Mouse (Mus musculus): ENCODE measurements around the gene Crlf1. TPM values are rescaled to one million over a fixed set of nuclear protein-coding genes. Genes with fewer than 3 reads are reported as not detected.

Crlf1 gene
- total and polyA plus RNA-seq, 3 experiments, result 3.8 to 26.6 TPM; not detected in 1

GRCm38 (mm10) chr8:70503062-70503750 lies 10.2 kb downstream of the Crlf1 start (continued):
- no peak for TF ChIP-seq HCFC1 (IDR thresholded peaks at IDR 0.05; ENCODE audit: low read depth, low read length)
- TF ChIP-seq TBP (IDR thresholded peaks at IDR 0.05; ENCODE audit: low read depth, low read length), result no peak
- TF ChIP-seq USF1 (IDR thresholded peaks at IDR 0.05; ENCODE audit: low read depth, low read length), result no peak
- TF ChIP-seq E2F4 (IDR thresholded peaks at IDR 0.05; ENCODE audit: borderline replicate concordance, low read depth, low read length), result no peak
- TF ChIP-seq MAX (IDR thresholded peaks at IDR 0.05; ENCODE audit: low read length), result no peak
- no peak for TF ChIP-seq MYB (IDR thresholded peaks at IDR 0.05; ENCODE audit: low read depth, low read length)

GRCm38 (mm10) chr8:70504291-70504716 lies 11.3 kb downstream of the Crlf1 start:
- Histone ChIP-seq H3K27me3 (ENCODE audit: control insufficient read depth in 1 of 2, insufficient read depth in 2 of 2, low read length in 2 of 2) (no peaks in the 10 kb centered on the region), H3K27ac (ENCODE audit: control insufficient read depth, low read depth, low read length) (no peak overlapping the region), H3K4me1 (ENCODE audit: control insufficient read depth in 1 of 2, insufficient read depth in 2 of 2, low read length in 2 of 2) (peaks cover 3 to 47% of the 10 kb centered on the region in 2 experiments; a peak in 3 of 4 replicates), H3K9ac (ENCODE audit: control insufficient read depth, low read depth, low read length, poor library complexity, severe bottlenecking) (no peak overlapping the region), H3K9me3 (replicated peaks; ENCODE audit: insufficient read depth, low read length) (no peaks in the 10 kb centered on the region), H3K79me2 (ENCODE audit: control insufficient read depth, insufficient read depth, low read length, poor library complexity) (peaks cover 26% of the 10 kb centered on the region), H3K36me3 (ENCODE audit: control insufficient read depth in 1 of 2, insufficient read depth in 2 of 2, low read length in 2 of 2) (peaks cover 5 to 18% of the 10 kb centered on the region in 2 experiments; a peak in 3 of 4 replicates), H3K4me3 (ENCODE audit: control insufficient read depth in 1 of 2, insufficient read depth in 1 of 2, low read depth in 2 of 2, low read length in 2 of 2) (no peak overlapping the region)
- DNase-seq (ENCODE audit: low read depth, low spot score), result no peak
- no peak for TF ChIP-seq BHLHE40 (IDR thresholded peaks at IDR 0.05; ENCODE audit: borderline replicate concordance, low read depth, low read length)
- 0 out of 2 replicates have a peak, but pooled peaks have one; percentile 2 for TF ChIP-seq MAZ (IDR thresholded peaks at IDR 0.05; ENCODE audit: low read depth, low read length)
- TF ChIP-seq CTCF (IDR thresholded peaks at IDR 0.05 in 2 of 3, conservative IDR thresholded peaks at IDR 0.05 in 1 of 3; ENCODE audit: control insufficient read depth in 1 of 3, insufficient read depth in 1 of 3, low read depth in 2 of 3, low read length in 3 of 3, poor library complexity in 1 of 3, severe bottlenecking in 1 of 3), result no peak
- no peak for TF ChIP-seq UBTF (IDR thresholded peaks at IDR 0.05; ENCODE audit: borderline replicate concordance, insufficient read depth, low read depth, low read length)

GRCm38 (mm10) chr8:70504851-70505250 lies 11.9 kb downstream of the Crlf1 start:
- no peak overlapping the region for H3K9ac ChIP-seq (ENCODE audit: control insufficient read depth, low read depth, low read length, poor library complexity, severe bottlenecking)
- DNase-seq (ENCODE audit: low read depth, low spot score), result peak; percentile 80
- H3K79me2 ChIP-seq (ENCODE audit: control insufficient read depth, insufficient read depth, low read length, poor library complexity), result peaks cover 32% of the 10 kb centered on the region
- H3K36me3 ChIP-seq (ENCODE audit: control insufficient read depth in 1 of 2, insufficient read depth in 2 of 2, low read length in 2 of 2), result peaks cover 5 to 18% of the 10 kb centered on the region in 2 experiments; a peak in 3 of 4 replicates
- no peak overlapping the region for H3K27ac ChIP-seq (ENCODE audit: control insufficient read depth, low read depth, low read length)
- no peaks in the 10 kb centered on the region for H3K9me3 ChIP-seq (replicated peaks; ENCODE audit: insufficient read depth, low read length)
- no peak overlapping the region for H3K4me3 ChIP-seq (ENCODE audit: control insufficient read depth in 1 of 2, insufficient read depth in 1 of 2, low read depth in 2 of 2, low read length in 2 of 2)
- no peaks in the 10 kb centered on the region for H3K27me3 ChIP-seq (ENCODE audit: control insufficient read depth in 1 of 2, insufficient read depth in 2 of 2, low read length in 2 of 2)
- TF ChIP-seq RAD21 (IDR thresholded peaks at IDR 0.05; ENCODE audit: low read depth, low read length) (peak; percentile 66), CTCF (IDR thresholded peaks at IDR 0.05 in 2 of 3, conservative IDR thresholded peaks at IDR 0.05 in 1 of 3; ENCODE audit: control insufficient read depth in 1 of 3, insufficient read depth in 1 of 3, low read depth in 2 of 3, low read length in 3 of 3, poor library complexity in 1 of 3, severe bottlenecking in 1 of 3) (peak; percentile 78 to 91 (median 81)), ZNF384 (IDR thresholded peaks at IDR 0.05; ENCODE audit: low read depth, low read length) (no peak), ZC3H11A (IDR thresholded peaks at IDR 0.05; ENCODE audit: low read depth, low read length) (peak; percentile 60), SIN3A (IDR thresholded peaks at IDR 0.05; ENCODE audit: low read length) (peak; percentile 32; the same call in 1 of the 2 replicates), CHD2 (IDR thresholded peaks at IDR 0.05; ENCODE audit: low read length) (no peak), POLR2A (IDR thresholded peaks at IDR 0.05; ENCODE audit: control insufficient read depth in 1 of 2, insufficient read depth in 1 of 2, low read depth in 1 of 2, low read length in 2 of 2, poor library complexity in 1 of 2) (no peak), MAZ (IDR thresholded peaks at IDR 0.05; ENCODE audit: low read depth, low read length) (no peak), SMC3 (IDR thresholded peaks at IDR 0.05; ENCODE audit: low read depth, low read length) (peak; percentile 89), KAT2A (conservative IDR thresholded peaks at IDR 0.05; ENCODE audit: low read depth, low read length) (no peak), TAL1 (IDR thresholded peaks at IDR 0.05; ENCODE audit: low read length) (no peak)
- peaks cover 3 to 43% of the 10 kb centered on the region in 2 experiments; a peak in 3 of 4 replicates for H3K4me1 ChIP-seq (ENCODE audit: control insufficient read depth in 1 of 2, insufficient read depth in 2 of 2, low read length in 2 of 2)

Data from MEL (cell line).